Mouse (Mus musculus) megakaryocyte, embryonic 14.5 days (primary cell): ENCODE measurements around the gene Dus3l. TPM values are rescaled to one million over a fixed set of nuclear protein-coding genes. Genes with fewer than 3 reads are reported as not detected.

Source experiments
- H3K27me3 ChIP-seq: replicated peaks from 2 replicates; pipeline ENCODE3; 2012; ENCODE audit warnings: inconsistent platforms
- H3K36me3 ChIP-seq: replicated peaks from 2 replicates; pipeline ENCODE3; 2012; ENCODE audit warnings: low read length, inconsistent platforms, mixed read lengths
- H3K4me1 ChIP-seq: 2 replicates; pipeline ENCODE4 v1.6.1; 2012; ENCODE audit warnings: inconsistent platforms
- H3K4me3 ChIP-seq: replicated peaks from 2 replicates; pipeline ENCODE3; 2012; ENCODE audit warnings: moderate library complexity, mild to moderate bottlenecking, inconsistent platforms
- H3K9me3 ChIP-seq: 2 replicates; pipeline ENCODE4 v1.6.1; 2012; ENCODE audit warnings: inconsistent platforms
- FLI1 ChIP-seq: IDR thresholded peaks from 2 replicates; pipeline ENCODE4 v1.6.1; 2012; ENCODE audit warnings: low read length, inconsistent platforms, mixed read lengths
- GATA1 ChIP-seq: IDR thresholded peaks from 3 replicates; pipeline ENCODE4 v1.6.1; 2012; ENCODE audit warnings: mixed read lengths, low read length, inconsistent platforms, borderline replicate concordance
- polyA plus RNA-seq: library from polyadenylated mRNA; stranded (reverse); fragments of >175 nt; gene quantifications from 2 replicates; pipeline ENCODE4 v1.2.3, GENCODE M21; 2012; ENCODE audit warnings: low replicate concordance; ENCODE audit not compliant: insufficient read depth

Dus3l gene
- polyA plus RNA-seq, 1 experiment: 29.8 TPM

DNA sequence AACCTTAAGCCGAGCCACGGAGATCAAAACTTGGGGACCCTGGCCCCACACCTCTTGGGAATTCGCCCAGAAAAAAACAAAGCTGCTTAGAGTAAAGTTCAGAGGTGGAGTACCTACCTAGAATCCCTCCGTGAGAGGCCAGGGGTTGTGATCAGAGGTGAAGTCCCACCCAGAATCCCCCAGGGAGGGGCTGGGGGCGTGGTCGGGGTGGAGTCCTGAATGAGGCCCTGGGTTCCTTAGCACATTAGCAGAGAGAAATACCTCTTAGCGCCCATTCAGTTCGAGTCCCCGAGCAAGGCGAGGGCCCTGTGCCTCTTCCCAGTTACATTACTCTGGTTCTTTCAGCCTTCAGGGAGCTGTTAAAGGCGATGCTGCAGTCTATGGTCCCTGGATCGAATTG, 36.9 kb upstream of the Dus3l start:
- no peaks in the 10 kb centered on the region for H3K9me3 ChIP-seq
- H3K36me3 ChIP-seq: peaks cover 21% of the 10 kb centered on the region
- TF ChIP-seq GATA1 (no peak), FLI1 (no peak)
- peaks cover 9% of the 10 kb centered on the region for H3K4me1 ChIP-seq
- no peak overlapping the region for H3K4me3 ChIP-seq
- peaks cover 54% of the 10 kb centered on the region for H3K27me3 ChIP-seq

DNA sequence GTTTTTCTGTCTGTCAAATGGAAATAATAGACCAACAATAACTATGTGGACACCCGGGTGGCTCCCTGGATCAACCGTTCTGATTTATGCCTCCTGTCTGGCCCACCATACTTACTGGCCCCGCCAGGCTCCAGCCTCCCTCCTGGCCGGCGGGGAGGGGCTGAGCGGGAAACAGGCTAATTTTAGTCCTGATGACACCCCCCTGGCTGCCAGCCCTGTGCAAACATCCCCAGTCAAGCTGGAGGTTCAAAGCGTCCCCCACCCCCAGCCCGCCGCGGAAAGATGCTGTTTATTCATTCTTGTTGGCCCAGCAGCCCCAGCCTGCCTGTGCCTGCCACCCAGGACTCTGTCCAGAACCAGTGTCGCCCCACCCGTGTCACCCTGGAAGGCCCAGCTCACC, 36.4 kb upstream of the Dus3l start:
- Histone ChIP-seq H3K9me3 (no peaks in the 10 kb centered on the region), H3K36me3 (peaks cover 17% of the 10 kb centered on the region), H3K4me1 (peaks cover 9% of the 10 kb centered on the region), H3K27me3 (peaks cover 56% of the 10 kb centered on the region), H3K4me3 (no peak overlapping the region)
- TF ChIP-seq FLI1 (no peak), GATA1 (no peak)

- Histone ChIP-seq H3K27me3 (peaks cover 67% of the 10 kb centered on the region), H3K4me1 (peaks cover 9% of the 10 kb centered on the region)
- TF ChIP-seq FLI1 (no peak), GATA1 (no peak)
Measured at GRCm38 (mm10) chr17:56729151-56729550, 35.4 kb upstream of the Dus3l start.

DNA sequence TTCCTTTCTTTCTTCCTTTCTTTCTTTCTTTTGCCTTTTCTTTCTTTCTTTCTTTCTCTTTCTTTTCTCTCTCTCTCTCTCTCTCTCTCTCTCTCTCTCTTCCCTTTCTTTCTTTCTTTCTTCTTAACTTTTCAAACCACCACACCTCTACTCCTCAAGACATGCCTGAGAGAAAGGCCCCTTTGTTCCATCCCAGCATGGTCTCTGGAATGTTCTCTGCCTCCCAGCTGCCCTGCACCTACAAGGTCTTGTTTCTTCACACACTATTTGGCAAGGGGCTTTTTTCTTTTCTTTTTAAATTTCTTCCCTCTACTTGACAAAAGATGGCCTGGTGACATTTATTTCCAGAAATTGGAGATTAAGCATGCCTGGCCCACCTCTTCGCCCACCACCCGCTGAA, 34.9 kb upstream of the Dus3l start:
- peaks cover 13% of the 10 kb centered on the region for H3K4me1 ChIP-seq
- TF ChIP-seq FLI1: no peak
- no peak for TF ChIP-seq GATA1
- no peaks in the 10 kb centered on the region for H3K9me3 ChIP-seq
- H3K4me3 ChIP-seq: no peak overlapping the region
- H3K36me3 ChIP-seq: peaks cover 1% of the 10 kb centered on the region
- peaks cover 72% of the 10 kb centered on the region for H3K27me3 ChIP-seq

More at GRCm38 (mm10) chr17:56729151-56729550, 35.4 kb upstream of the Dus3l start:
- Histone ChIP-seq H3K36me3 (peaks cover 6% of the 10 kb centered on the region), H3K4me3 (no peak overlapping the region), H3K9me3 (no peaks in the 10 kb centered on the region)

DNA sequence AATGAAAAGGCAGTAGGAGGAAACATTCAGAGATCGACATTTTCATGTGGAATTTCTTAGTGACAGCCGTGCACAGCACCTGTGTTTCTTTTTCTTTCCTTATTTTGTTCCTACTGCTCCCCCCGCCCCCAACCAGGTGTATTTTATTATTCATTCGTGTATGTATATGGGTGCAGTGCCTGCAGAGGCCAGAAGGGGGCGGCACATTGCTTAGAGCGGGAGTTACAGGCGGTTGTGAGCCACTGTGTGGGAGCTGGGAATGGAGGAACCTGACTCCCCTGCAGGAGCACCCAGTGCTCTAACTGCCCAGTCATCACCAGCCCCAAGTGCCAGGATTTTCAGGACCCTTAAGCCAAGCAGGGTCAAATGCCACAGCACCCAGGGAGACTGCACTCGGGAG, 28.0 kb upstream of the Dus3l start:
- no peak for TF ChIP-seq GATA1
- Histone ChIP-seq H3K27me3 (peaks cover 79% of the 10 kb centered on the region), H3K36me3 (no peaks in the 10 kb centered on the region), H3K4me3 (no peak overlapping the region), H3K4me1 (peaks cover 6% of the 10 kb centered on the region), H3K9me3 (peaks cover 5% of the 10 kb centered on the region)

GRCm38 (mm10) chr17:56738221-56738620, 26.3 kb upstream of the Dus3l start:
- Histone ChIP-seq H3K36me3 (no peaks in the 10 kb centered on the region), H3K27me3 (peaks cover 75% of the 10 kb centered on the region), H3K4me3 (no peak overlapping the region), H3K9me3 (peaks cover 5% of the 10 kb centered on the region), H3K4me1 (peaks cover 6% of the 10 kb centered on the region)
- TF ChIP-seq FLI1 (no peak), GATA1 (no peak)

GRCm38 (mm10) chr17:56740118-56740787, 24.3 kb upstream of the Dus3l start:
- H3K36me3 ChIP-seq: no peaks in the 10 kb centered on the region
- TF ChIP-seq GATA1 (no peak), FLI1 (no peak)
- peaks cover 5% of the 10 kb centered on the region for H3K9me3 ChIP-seq
- no peak overlapping the region for H3K4me3 ChIP-seq
- H3K4me1 ChIP-seq: peaks cover 12% of the 10 kb centered on the region
- peaks cover 66% of the 10 kb centered on the region for H3K27me3 ChIP-seq

- peaks cover 12% of the 10 kb centered on the region for H3K4me1 ChIP-seq
- peaks cover 64% of the 10 kb centered on the region for H3K27me3 ChIP-seq
- TF ChIP-seq GATA1: no peak
- no peak for TF ChIP-seq FLI1
Measured at GRCm38 (mm10) chr17:56740788-56741160, 23.8 kb upstream of the Dus3l start.

DNA sequence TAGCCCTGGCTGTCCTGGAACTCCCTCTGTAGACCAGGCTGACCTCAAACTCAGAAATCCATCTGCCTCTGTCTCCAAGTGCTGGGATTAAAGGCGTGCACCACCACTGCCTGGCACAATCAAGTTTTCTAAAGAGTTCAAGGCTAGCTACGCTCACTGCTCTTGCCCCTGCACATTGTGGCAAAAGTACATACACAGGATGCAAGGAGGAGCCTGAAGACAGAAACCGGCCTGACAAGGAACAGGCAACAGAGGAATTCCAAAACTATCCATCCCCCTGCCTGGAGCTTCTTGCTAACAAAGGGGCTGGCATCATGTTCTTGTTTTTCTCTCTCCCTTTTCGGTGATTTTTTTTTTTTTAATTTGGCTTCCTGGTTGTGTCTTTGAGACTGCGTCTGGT, 20.4 kb upstream of the Dus3l start:
- Histone ChIP-seq H3K9me3 (peaks cover 21% of the 10 kb centered on the region), H3K27me3 (peaks cover 57% of the 10 kb centered on the region), H3K4me3 (no peak overlapping the region), H3K4me1 (peaks cover 15% of the 10 kb centered on the region), H3K36me3 (no peaks in the 10 kb centered on the region)
- TF ChIP-seq FLI1 (no peak), GATA1 (no peak)

More at GRCm38 (mm10) chr17:56740788-56741160, 23.8 kb upstream of the Dus3l start:
- Histone ChIP-seq H3K9me3 (peaks cover 5% of the 10 kb centered on the region), H3K4me3 (no peak overlapping the region), H3K36me3 (no peaks in the 10 kb centered on the region)

- Histone ChIP-seq H3K36me3 (no peaks in the 10 kb centered on the region), H3K4me1 (peaks cover 31% of the 10 kb centered on the region), H3K9me3 (peaks cover 56% of the 10 kb centered on the region), H3K4me3 (no peak overlapping the region), H3K27me3 (peaks cover 90% of the 10 kb centered on the region)
- TF ChIP-seq FLI1: no peak
- TF ChIP-seq GATA1: no peak
Measured at GRCm38 (mm10) chr17:56751404-56752072, 13.0 kb upstream of the Dus3l start.
